13 mouse cellular contexts compared by ENCODE assay signal in the genomic region with DNA sequence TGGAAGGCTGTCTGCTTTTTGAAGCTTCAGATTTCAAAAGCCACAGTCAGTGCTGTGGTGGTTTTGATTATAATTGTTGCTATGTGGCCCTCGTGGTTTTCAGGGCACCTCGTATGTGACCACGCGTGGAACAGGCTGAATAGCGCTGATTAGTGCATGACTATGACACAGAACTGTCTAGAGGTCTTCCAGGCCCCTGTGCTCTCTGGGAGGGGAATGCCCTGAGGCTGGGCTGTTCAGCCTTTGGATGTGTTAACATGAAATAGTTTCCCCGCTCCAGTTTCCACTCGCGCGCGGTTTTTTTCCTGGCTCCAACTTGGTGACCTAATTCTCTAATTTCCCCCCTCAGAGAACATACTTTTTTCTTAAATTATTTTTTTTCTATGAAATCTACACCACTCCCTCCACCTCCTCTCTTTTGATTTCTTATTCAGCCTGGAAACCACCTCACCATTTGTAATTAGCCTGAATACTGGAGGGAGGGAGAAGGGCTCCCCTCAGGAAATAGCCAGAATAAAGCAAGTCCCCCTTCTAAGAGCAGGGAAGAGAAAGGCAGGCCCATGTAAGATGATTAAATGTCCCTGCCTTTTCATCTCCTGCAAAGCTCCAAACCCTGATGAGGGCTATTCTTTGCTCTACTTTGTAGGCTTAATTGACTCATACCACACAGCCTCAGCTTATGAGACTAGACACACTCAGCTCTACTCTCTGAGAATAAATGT.
DNase-seq lines count a peak whose midpoint lies in the region; ATAC-seq and TF ChIP-seq lines count a peak whose summit lies in the region.
"Had no signal": no experiment of that assay in that cellular context is flagged by ENCODE, and none has a peak within 500 bp of the region (broad histone marks: within the 10 kb centered on the region; RNA-seq: fewer than 3 reads in every experiment).

No protein-coding gene starts in this region.

- no peaks in the 10 kb centered on the region for H3K36me3 ChIP-seq in lung, embryonic 14.5 days (ENCODE audit: insufficient read depth)
- H3K36me3 ChIP-seq in embryonic facial prominence, embryonic 12.5 days: no peaks in the 10 kb centered on the region

- no peak overlapping the region; the same call in 1 of the 2 replicates for H3K27ac ChIP-seq in lung, embryonic 14.5 days (ENCODE audit: low read depth)
- peak overlapping the region; percentile 75 for H3K27ac ChIP-seq in embryonic facial prominence, embryonic 12.5 days
- H3K27ac ChIP-seq: heart, adult 2 months; layer of hippocampus, adult 2 months had no signal

- WGBS in lung, embryonic 14.5 days: 73% methylated on average over 10 of the region's 10 CpGs
- WGBS in embryonic facial prominence, embryonic 12.5 days: 19% methylated on average over 10 of the region's 10 CpGs

- peak; percentile 15 for DNase-seq in lung, embryonic 14.5 days
- DNase-seq in lung, postnatal 4 days: no peak
- DNase-seq in retina, embryonic 14.5 days (ENCODE audit: low spot score): peak; percentile 47
- no peak for DNase-seq in adrenal gland, postnatal 36 days
- DNase-seq in ovary, postnatal 36 days (ENCODE audit: low spot score): no peak
- no peak for DNase-seq in layer of hippocampus, adult 11-12 months (ENCODE audit: low spot score)
- DNase-seq: cerebellum, adult 18-20 months; heart, adult 2 months; thymus, postnatal 25 days had no signal

- H3K4me2 ChIP-seq in lung, embryonic 14.5 days: no peak overlapping the region
- peak overlapping the region; percentile 23 for H3K4me2 ChIP-seq in embryonic facial prominence, embryonic 12.5 days (replicated peaks)

- no peaks in the 10 kb centered on the region for H3K4me1 ChIP-seq in lung, embryonic 14.5 days (ENCODE audit: insufficient read depth)
- peaks cover 22% of the 10 kb centered on the region for H3K4me1 ChIP-seq in embryonic facial prominence, embryonic 12.5 days

- no peaks in the 10 kb centered on the region for H3K27me3 ChIP-seq in lung, embryonic 14.5 days (ENCODE audit: insufficient read depth, low read length)
- H3K27me3 ChIP-seq in embryonic facial prominence, embryonic 12.5 days: no peaks in the 10 kb centered on the region

- no peak overlapping the region for H3K4me3 ChIP-seq in lung, embryonic 14.5 days (ENCODE audit: low read depth, low read length)
- H3K4me3 ChIP-seq in embryonic facial prominence, embryonic 12.5 days: no peak overlapping the region
- H3K4me3 ChIP-seq: heart, adult 2 months; layer of hippocampus, adult 2 months had no signal

- no peak overlapping the region for H3K9ac ChIP-seq in lung, embryonic 14.5 days
- no peak overlapping the region for H3K9ac ChIP-seq in embryonic facial prominence, embryonic 12.5 days

- H3K9me3 ChIP-seq in lung, embryonic 14.5 days (ENCODE audit: low read depth, low read length): no peaks in the 10 kb centered on the region
- no peaks in the 10 kb centered on the region for H3K9me3 ChIP-seq in embryonic facial prominence, embryonic 12.5 days

- no peak for ATAC-seq in lung, embryonic 14.5 days (ENCODE audit: insufficient read depth)
- peak; percentile 81 for ATAC-seq in embryonic facial prominence, embryonic 12.5 days (ENCODE audit: insufficient number of reproducible peaks, insufficient read depth, low FRiP score, low TSS enrichment)
- peak; percentile 75 for ATAC-seq in inflammation-experienced regulatory T-cells, adult 6 months
- ATAC-seq: lung, postnatal 0 days had no signal

- TF ChIP-seq CTCF in lung, embryonic 14.5 days (IDR thresholded peaks at IDR 0.05; ENCODE audit: low read depth): no peak

Comparison
In these comparisons a context has a peak if more than half of its experiments do, and no peak if none do; other contexts are left out.
1. DNase-seq: peak in lung, embryonic 14.5 days (single experiment) and retina, embryonic 14.5 days (single experiment); none in lung, postnatal 4 days (0 of 2), adrenal gland, postnatal 36 days (0 of 2), ovary, postnatal 36 days (single experiment) and layer of hippocampus, adult 11-12 months (single experiment).